Mouse (Mus musculus) forebrain, embryonic 15.5 days (tissue): ENCODE results near the gene Mast3. TPM values are rescaled to one million over a fixed set of nuclear protein-coding genes. Genes with fewer than 3 reads are reported as not detected.

Source experiments
- ATAC-seq: fragments of 200-750 bp; cut with Nextera tagmentation; replicated peaks from 2 replicates; pipeline ENCODE4 v1.8.0; 2017; ENCODE audit warnings: mild to moderate bottlenecking, moderate TSS enrichment, moderate library complexity
- H3K27ac ChIP-seq: fragments of 300-500 bp; sonication (generic); replicated peaks from 2 replicates; pipeline ENCODE4 v1.5.1; 2015; ENCODE audit warnings: mild to moderate bottlenecking, inconsistent platforms
- H3K27me3 ChIP-seq: fragments of 300-500 bp; sonication (generic); 2 replicates; pipeline ENCODE4 v1.6.1; 2015; ENCODE audit warnings: inconsistent platforms
- H3K36me3 ChIP-seq: fragments of 300-500 bp; sonication (generic); 2 replicates; pipeline ENCODE4 v1.6.1; 2015; ENCODE audit warnings: mild to moderate bottlenecking, inconsistent platforms
- H3K4me1 ChIP-seq: fragments of 300-500 bp; sonication (generic); 2 replicates; pipeline ENCODE4 v1.6.1; 2015; ENCODE audit warnings: inconsistent platforms
- H3K4me2 ChIP-seq: fragments of 300-500 bp; sonication (generic); replicated peaks from 2 replicates; pipeline ENCODE4 v1.6.1; 2015; ENCODE audit warnings: mild to moderate bottlenecking, inconsistent platforms
- H3K4me3 ChIP-seq: fragments of 300-500 bp; sonication (generic); 2 replicates; pipeline ENCODE4 v1.5.1; 2015; ENCODE audit warnings: mild to moderate bottlenecking, inconsistent platforms
- H3K9ac ChIP-seq: fragments of 300-500 bp; sonication (generic); replicated peaks from 2 replicates; pipeline ENCODE4 v1.6.1; 2015; ENCODE audit warnings: mild to moderate bottlenecking, inconsistent platforms
- H3K9me3 ChIP-seq: fragments of 300-500 bp; sonication (generic); 2 replicates; pipeline ENCODE4 v1.6.1; 2016; ENCODE audit warnings: inconsistent platforms
- WGBS: fragments of 180-500 bp; shearing (Covaris S2); methylation state at CpG from one replicate; pipeline ENCODE4 v1.1.7; 2015; ENCODE audit warnings: mixed read lengths; 5-methylcytosine and 5-hydroxymethylcytosine counted together
- polyA plus RNA-seq: library from polyadenylated mRNA; unstranded; fragments of >200 nt; fragmentation: Nextera tagmentation; extraction: Ambion mirVana; gene quantifications from 2 replicates; pipeline ENCODE4 v1.2.1, GENCODE M21; 2015

The Mast3 gene
- polyA plus RNA-seq, 1 experiment from 2014 or later: 24.6 TPM

GRCm38 (mm10) chr8:70770748-70771147, 34.1 kb downstream of the Mast3 start:
- H3K4me3 ChIP-seq: no peak overlapping the region
- no peak overlapping the region for H3K9ac ChIP-seq
- H3K4me1 ChIP-seq: peaks cover 42% of the 10 kb centered on the region
- peaks cover 55% of the 10 kb centered on the region for H3K36me3 ChIP-seq
- ATAC-seq: no peak
- H3K9me3 ChIP-seq: no peaks in the 10 kb centered on the region
- H3K27ac ChIP-seq: no peak overlapping the region
- no peak overlapping the region for H3K4me2 ChIP-seq
- 96% methylated on average over 13 of the region's 13 CpGs for whole genome bisulfite sequencing
- H3K27me3 ChIP-seq: 0 out of 2 replicates have a peak, but pooled peaks cover 5% of the 10 kb centered on the region

- Histone ChIP-seq H3K36me3 (peaks cover 55% of the 10 kb centered on the region), H3K27ac (no peak overlapping the region), H3K4me2 (no peak overlapping the region), H3K4me1 (peaks cover 35% of the 10 kb centered on the region), H3K4me3 (no peak overlapping the region), H3K27me3 (0 out of 2 replicates have a peak, but pooled peaks cover 5% of the 10 kb centered on the region), H3K9me3 (no peaks in the 10 kb centered on the region), H3K9ac (no peak overlapping the region)
- no peak for ATAC-seq
- 75% methylated on average over 12 of the region's 12 CpGs for WGBS
Measured at GRCm38 (mm10) chr8:70769858-70770257, 35.0 kb downstream of the Mast3 start.

- Histone ChIP-seq H3K4me2 (no peak overlapping the region), H3K27me3 (0 out of 2 replicates have a peak, but pooled peaks cover 5% of the 10 kb centered on the region), H3K9me3 (no peaks in the 10 kb centered on the region), H3K4me1 (peaks cover 30% of the 10 kb centered on the region), H3K4me3 (peak overlapping the region; percentile 0; the same call in 1 of the 2 replicates), H3K36me3 (peaks cover 51% of the 10 kb centered on the region), H3K27ac (no peak overlapping the region), H3K9ac (no peak overlapping the region)
- ATAC-seq: peak; percentile 72
- 7% methylated on average over 26 of the region's 26 CpGs for WGBS
Measured at GRCm38 (mm10) chr8:70769359-70769758, 35.5 kb downstream of the Mast3 start.

GRCm38 (mm10) chr8:70768956-70769355, 35.9 kb downstream of the Mast3 start:
- H3K9ac ChIP-seq: no peak overlapping the region
- 81% methylated on average over 16 of the region's 16 CpGs for WGBS
- H3K36me3 ChIP-seq: peaks cover 47% of the 10 kb centered on the region
- peaks cover 26% of the 10 kb centered on the region for H3K4me1 ChIP-seq
- H3K27ac ChIP-seq: no peak overlapping the region
- no peaks in the 10 kb centered on the region for H3K9me3 ChIP-seq
- H3K4me3 ChIP-seq: no peak overlapping the region
- H3K4me2 ChIP-seq: no peak overlapping the region
- 0 out of 2 replicates have a peak, but pooled peaks have one; percentile 7 for ATAC-seq
- H3K27me3 ChIP-seq: 0 out of 2 replicates have a peak, but pooled peaks cover 5% of the 10 kb centered on the region

- peaks cover 19% of the 10 kb centered on the region for H3K4me1 ChIP-seq
- ATAC-seq: no peak
- no peak overlapping the region for H3K9ac ChIP-seq
- H3K36me3 ChIP-seq: peaks cover 45% of the 10 kb centered on the region
- WGBS: 94% methylated on average over 32 of the region's 32 CpGs
- H3K27me3 ChIP-seq: 0 out of 2 replicates have a peak, but pooled peaks cover 5% of the 10 kb centered on the region
- H3K4me3 ChIP-seq: no peak overlapping the region
- H3K4me2 ChIP-seq: no peak overlapping the region
- H3K27ac ChIP-seq: no peak overlapping the region
- H3K9me3 ChIP-seq: no peaks in the 10 kb centered on the region
Measured at GRCm38 (mm10) chr8:70768231-70768776, 36.5 kb downstream of the Mast3 start.

- no peak overlapping the region for H3K27ac ChIP-seq
- H3K9ac ChIP-seq: no peak overlapping the region
- H3K27me3 ChIP-seq: 0 out of 2 replicates have a peak, but pooled peaks cover 5% of the 10 kb centered on the region
- 76% methylated on average over 6 of the region's 6 CpGs for WGBS
- peaks cover 45% of the 10 kb centered on the region for H3K36me3 ChIP-seq
- H3K4me2 ChIP-seq: no peak overlapping the region
- H3K9me3 ChIP-seq: no peaks in the 10 kb centered on the region
- no peak for ATAC-seq
- peaks cover 13% of the 10 kb centered on the region for H3K4me1 ChIP-seq
- no peak overlapping the region for H3K4me3 ChIP-seq
Measured at GRCm38 (mm10) chr8:70767503-70767902, 37.4 kb downstream of the Mast3 start.

- Histone ChIP-seq H3K4me2 (peak overlapping the region; percentile 42), H3K36me3 (peaks cover 39% of the 10 kb centered on the region), H3K9me3 (no peaks in the 10 kb centered on the region), H3K27me3 (0 out of 2 replicates have a peak, but pooled peaks cover 5% of the 10 kb centered on the region), H3K4me1 (peaks cover 13% of the 10 kb centered on the region), H3K4me3 (peak overlapping the region; percentile 19), H3K27ac (no peak overlapping the region), H3K9ac (peak overlapping the region; percentile 43)
- WGBS: 10% methylated on average over 21 of the region's 21 CpGs
- no peak for ATAC-seq
Measured at GRCm38 (mm10) chr8:70766571-70767440, 38.0 kb downstream of the Mast3 start.

GRCm38 (mm10) chr8:70765838-70766570, 38.9 kb downstream of the Mast3 start:
- WGBS: 2% methylated on average over 34 of the region's 34 CpGs
- Histone ChIP-seq H3K36me3 (peaks cover 31% of the 10 kb centered on the region), H3K9me3 (no peaks in the 10 kb centered on the region), H3K27ac (no peak overlapping the region), H3K4me1 (peaks cover 18% of the 10 kb centered on the region), H3K9ac (peak overlapping the region; percentile 43), H3K27me3 (0 out of 2 replicates have a peak, but pooled peaks cover 5% of the 10 kb centered on the region), H3K4me2 (peak overlapping the region; percentile 42), H3K4me3 (peak overlapping the region; percentile 19)
- no peak for ATAC-seq

GRCm38 (mm10) chr8:70765329-70765728, 39.5 kb downstream of the Mast3 start:
- Histone ChIP-seq H3K4me1 (peaks cover 20% of the 10 kb centered on the region), H3K9ac (no peak overlapping the region; the same call in 1 of the 2 replicates), H3K27me3 (0 out of 2 replicates have a peak, but pooled peaks cover 5% of the 10 kb centered on the region), H3K9me3 (no peaks in the 10 kb centered on the region), H3K36me3 (peaks cover 25% of the 10 kb centered on the region), H3K4me3 (0 out of 2 replicates have a peak overlapping the region, but pooled peaks have one; percentile 19), H3K27ac (no peak overlapping the region), H3K4me2 (no peak overlapping the region)
- 86% methylated on average over 9 of the region's 9 CpGs for WGBS
- ATAC-seq: no peak

GRCm38 (mm10) chr8:70764676-70765075, 40.2 kb downstream of the Mast3 start:
- H3K27ac ChIP-seq: no peak overlapping the region
- WGBS: 94% methylated on average over 13 of the region's 13 CpGs
- H3K4me3 ChIP-seq: no peak overlapping the region
- no peaks in the 10 kb centered on the region for H3K9me3 ChIP-seq
- H3K4me1 ChIP-seq: peaks cover 26% of the 10 kb centered on the region
- no peak overlapping the region for H3K9ac ChIP-seq
- no peak for ATAC-seq
- H3K27me3 ChIP-seq: 0 out of 2 replicates have a peak, but pooled peaks cover 5% of the 10 kb centered on the region
- no peak overlapping the region for H3K4me2 ChIP-seq
- peaks cover 18% of the 10 kb centered on the region for H3K36me3 ChIP-seq

- H3K27me3 ChIP-seq: 0 out of 2 replicates have a peak, but pooled peaks cover 5% of the 10 kb centered on the region
- H3K4me3 ChIP-seq: no peak overlapping the region
- no peak overlapping the region for H3K4me2 ChIP-seq
- peaks cover 33% of the 10 kb centered on the region for H3K4me1 ChIP-seq
- no peak for ATAC-seq
- H3K27ac ChIP-seq: no peak overlapping the region
- no peak overlapping the region for H3K9ac ChIP-seq
- peaks cover 13% of the 10 kb centered on the region for H3K36me3 ChIP-seq
- H3K9me3 ChIP-seq: no peaks in the 10 kb centered on the region
- WGBS: 85% methylated on average over 8 of the region's 8 CpGs
Measured at GRCm38 (mm10) chr8:70764026-70764425, 40.8 kb downstream of the Mast3 start.
